Mouse (Mus musculus) left cerebral cortex, adult 18-20 months (tissue): ENCODE data around the gene Gm17304. TPM values are rescaled to one million over a fixed set of nuclear protein-coding genes. Genes with fewer than 3 reads are reported as not detected.

Experiments used
- DNase-seq, 2 experiments: peaks; one replicate each; pipeline ENCODE4 v3.0.0; 2021 to 2022; ENCODE audit warnings: low spot score in 2 of 2, mixed read lengths in 1 of 2
- total RNA-seq, 2 experiments: library from RNA; stranded (reverse); gene quantifications; 2 replicates each; pipeline ENCODE4 v1.2.3; 2021

Gm17304 gene
- total RNA-seq, 2 experiments from 2014 or later: not detected

DNA sequence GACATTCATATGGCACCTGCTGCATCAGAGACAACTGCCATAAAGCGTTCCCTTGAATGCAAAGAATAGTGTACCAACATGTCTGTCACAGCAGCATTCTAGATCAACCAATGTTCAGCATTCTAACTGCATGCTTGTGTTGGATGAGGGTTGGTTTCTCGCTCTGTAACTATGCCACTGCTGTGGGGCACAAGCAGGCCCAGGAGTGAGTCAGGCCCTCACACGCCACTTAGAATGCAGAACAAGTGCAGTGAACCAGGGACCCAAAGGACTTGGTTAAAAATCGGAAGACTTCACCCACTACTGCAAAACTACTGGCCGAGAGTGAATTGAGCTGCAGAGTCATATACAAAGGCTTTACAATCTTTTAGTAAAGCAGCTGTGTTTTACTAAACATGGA, 13.3 kb downstream of the Gm17304 start:
- DNase-seq: no peak

DNA sequence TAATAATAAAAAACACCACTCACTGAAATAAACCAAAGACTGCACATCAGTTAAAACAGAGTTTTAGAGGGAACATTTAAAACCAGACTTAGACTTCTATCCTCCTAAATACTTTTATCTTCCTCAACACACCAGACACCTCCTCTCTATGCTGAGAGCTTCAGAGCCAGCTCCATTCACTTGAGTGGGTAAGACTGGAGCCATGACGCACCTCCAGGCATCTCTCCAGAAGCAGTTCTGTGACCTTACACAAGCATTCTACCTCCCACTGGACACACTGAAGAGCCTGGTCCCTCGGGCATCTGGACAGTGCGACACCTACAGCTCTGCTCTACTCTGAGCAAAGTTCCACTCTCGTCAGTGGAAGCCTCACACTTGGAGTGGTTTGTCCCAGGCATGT, 14.4 kb downstream of the Gm17304 start:
- peak; percentile 17 to 29 for DNase-seq

DNA sequence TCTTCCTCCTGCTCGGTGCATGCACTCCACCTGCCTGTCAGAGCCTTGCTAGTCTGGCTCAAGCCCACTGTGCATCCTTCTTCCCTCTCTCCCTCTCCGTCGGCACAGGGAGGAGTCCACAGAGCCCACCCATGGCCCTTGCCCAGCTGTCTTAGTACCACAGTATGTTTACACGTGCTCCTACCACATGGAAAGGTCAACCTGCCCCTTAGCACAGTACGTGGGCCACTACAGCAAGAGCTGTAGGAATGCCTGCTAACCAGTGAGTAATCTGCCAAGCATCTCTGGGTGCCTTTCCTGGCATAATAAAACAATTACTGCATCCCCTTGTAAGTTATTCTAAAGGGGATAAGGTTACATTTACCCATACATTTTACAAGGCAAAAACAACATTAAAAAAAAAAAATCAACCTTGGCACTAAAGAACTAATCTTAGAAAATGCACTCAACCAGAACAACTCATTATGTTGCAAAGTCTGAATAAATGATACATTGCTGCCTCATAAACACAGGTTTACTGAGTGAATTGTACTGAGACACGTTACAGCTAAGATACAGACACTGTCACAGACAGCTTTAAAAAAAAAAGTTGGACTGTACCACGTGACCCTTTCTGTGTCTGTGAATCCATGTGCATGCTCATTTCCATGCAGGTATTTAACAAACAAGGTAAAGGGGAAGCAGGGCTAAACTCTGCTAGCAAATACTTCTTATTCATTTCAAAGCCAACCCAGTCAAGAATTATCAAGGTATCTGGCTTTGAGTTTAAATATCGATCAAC, 19.7 kb downstream of the Gm17304 start:
- no peak for DNase-seq

DNA sequence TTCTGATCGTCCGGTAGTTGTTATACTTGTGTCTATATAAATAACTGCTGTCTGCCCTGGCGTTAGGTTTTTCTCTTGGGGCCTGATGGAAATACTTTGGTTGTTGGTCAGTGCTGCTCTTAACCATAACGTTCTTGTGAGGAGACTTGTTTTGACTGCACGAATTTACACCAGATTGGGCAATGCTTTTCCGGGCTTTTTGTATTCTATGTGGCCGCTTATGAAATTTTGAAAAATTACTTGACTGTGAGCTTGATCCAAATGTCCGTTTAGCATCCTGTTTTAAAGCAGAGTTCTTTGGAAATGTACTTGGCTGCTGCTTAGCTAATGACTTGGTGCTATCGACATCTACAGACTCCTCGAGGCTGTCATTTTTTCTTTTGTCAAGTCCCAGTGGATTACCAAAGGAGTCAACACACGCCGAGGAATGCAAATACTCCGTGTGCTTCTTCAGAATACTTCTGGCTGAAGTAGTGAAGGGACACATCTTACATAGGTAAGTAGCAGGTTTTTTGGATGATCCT, 27.6 kb downstream of the Gm17304 start:
- no peak for DNase-seq

DNA sequence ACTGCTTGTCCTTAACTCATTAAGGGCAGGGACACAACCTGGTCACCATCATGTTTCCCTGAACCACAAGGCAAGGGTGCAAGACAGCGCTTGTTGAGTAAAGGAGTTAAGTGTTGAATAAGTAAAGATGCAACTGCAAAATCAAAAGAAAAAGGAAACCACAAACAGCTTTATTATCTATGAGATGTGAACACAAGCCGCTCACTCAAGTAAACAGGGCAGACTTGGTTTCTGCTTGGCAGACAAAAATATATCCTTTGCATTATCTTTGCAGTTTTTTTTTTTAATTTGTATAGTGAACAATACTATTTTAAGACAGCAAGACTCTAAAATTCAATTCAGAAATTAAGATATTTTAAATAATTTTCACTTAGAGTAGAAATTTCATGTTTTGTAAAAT, 30.7 kb downstream of the Gm17304 start:
- DNase-seq: no peak

DNA sequence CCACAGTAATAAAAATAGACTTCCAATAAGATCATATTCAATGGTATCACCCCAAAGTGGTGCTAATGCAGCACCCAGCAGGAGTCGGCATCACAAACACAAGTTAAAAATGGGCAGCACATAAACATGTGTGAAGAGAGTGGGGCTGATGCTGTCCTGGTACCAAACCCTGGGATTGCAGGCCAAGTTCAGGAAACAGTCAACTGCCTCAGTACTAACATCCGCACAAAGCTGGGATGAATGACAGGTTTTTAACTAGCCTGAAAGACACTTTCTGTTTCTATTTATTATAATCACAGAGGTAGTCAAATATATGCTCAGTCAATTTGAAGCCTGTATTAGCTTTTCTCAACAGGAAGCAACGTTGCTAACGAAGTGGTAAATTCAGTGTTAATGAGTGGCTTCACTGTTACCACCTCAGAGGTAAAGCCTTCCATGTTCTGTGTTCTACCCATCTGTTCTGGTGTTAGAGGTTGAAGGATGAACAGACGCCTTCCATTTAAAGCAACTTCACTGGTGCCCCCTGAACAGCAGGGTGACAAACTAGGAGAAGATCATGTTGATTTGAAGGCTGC, 31.4 kb downstream of the Gm17304 start:
- no peak for DNase-seq

DNA sequence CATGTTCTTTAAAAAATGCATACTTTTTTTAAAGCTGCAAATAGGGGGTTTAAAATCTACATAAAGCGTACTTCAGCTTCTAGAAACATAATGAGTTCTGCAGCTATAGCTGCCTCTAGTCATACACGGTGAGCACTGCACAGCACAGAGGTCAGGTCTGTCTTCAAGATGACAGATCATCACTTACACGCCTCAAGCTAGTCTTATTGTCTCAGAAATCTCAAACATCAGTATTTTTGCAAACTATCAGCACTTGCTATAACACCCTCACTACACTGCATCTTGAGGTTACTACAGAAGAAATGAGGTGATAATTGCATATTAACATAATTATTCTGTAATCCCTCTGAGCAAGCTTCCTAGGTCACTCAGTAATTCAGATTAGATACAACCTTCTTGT, 33.0 kb downstream of the Gm17304 start:
- no peak for DNase-seq

DNA sequence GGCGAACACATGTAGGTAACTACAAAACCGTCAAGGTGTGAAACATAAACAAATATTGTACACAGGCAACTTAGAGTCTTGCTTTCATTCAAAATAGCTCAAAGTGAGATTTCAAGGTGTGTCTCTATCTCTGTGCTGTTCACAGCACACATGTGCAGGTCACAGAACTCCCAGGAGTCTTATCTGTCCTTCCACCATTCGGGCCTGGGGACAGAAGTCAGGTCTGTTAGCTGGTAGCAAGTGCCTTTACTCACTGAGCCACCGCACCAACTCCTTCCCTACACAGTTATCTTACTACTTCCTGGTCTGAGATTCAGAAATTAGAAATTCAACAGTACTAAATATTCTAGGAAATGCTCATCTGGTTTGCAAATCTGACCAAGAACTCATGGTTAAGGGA, 34.5 kb downstream of the Gm17304 start:
- DNase-seq: no peak

DNA sequence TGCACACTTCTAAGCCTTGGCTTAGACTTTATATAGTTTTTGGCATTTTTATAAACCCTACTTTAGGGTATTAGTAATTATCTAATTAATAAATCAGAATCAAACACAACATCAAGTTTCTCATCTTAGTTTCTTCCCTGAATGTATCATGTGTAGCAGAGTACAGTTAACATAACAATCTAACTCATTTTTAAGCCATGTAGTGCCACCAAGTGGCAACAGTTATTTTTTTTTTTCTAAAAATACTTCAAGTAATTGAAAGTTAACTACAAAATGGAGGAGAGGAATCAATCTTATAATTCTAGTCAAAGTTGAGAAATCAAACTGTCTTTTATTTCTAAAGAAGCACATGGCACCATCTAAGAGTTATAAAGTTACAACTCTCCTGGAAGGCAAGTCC, 40.5 kb downstream of the Gm17304 start:
- no peak for DNase-seq

DNA sequence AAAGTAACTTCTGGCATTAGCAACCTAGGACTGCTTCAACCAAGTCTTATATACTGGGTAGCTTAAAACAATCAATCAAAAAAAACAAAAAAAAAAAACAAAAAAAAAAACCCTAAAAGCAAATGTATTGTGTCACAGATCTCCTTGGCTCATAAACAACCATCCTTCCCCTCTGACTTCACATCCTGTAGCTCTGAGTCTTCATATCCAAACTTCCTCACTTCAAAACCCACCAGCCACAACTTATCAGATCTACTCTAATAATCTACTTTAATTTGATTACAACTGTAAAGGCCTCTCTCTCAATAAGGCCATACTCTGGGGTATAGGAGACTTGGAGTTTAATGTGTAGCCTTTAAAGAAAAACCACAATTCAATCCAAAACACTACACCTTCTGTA, 41.1 kb downstream of the Gm17304 start:
- no peak for DNase-seq

DNA sequence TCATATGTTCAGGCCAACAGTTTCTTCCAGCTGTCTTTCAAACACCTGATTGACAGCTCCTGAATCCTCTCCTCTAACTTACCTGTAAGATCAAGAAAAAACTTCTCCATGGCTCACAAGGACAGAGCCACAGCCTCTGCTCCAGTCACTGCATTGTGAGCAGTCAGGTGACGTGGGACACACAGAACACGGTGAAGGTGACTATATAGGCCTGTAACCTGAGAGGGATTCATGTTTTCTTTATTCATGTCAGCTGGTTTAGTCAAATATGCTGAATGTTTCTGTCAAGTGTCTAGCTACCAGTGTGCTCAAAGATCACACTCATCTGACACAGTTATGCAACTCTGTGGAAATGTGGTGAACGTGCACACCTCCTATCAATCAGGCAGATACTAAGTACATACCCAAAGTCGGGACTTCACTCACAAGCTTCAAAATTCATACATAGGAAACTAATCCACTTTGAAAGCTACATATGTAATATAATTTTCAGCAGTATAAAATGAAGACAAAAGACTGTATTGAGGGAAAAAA, 43.4 kb downstream of the Gm17304 start:
- DNase-seq: no peak

DNA sequence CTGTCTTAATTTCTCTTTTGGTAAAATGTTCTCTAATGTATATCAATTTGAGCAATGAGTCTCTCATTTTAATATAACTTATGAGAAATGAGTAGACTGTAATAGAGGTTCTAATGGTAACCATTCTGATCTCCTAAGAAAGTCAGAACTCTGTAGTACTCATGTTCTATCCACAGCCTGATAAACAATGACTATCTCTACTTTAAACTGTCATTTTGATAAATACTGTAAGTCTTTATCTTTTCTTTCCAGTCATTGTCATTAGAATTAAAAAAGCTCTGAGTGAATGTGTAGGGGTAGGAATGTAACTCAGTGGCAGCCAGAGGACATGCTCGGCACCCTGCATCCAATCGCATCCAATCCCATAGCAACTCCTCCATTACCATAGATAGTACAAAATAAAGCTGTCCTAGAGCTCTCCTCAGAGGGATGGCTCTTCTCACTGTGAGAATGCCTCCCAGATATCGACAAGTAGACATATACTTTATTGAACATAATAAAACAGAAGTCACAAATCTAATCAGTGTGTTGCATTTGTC, 44.0 kb downstream of the Gm17304 start:
- DNase-seq: no peak

Other genes with a start within 250 kb of the Gm17304 start
- gene Barhl2, start 150.9 kb upstream of the Gm17304 start, total RNA-seq: 1 to 10 TPM in 1 of 2 experiments, under 1 TPM in 1; 0.72 to 1.0 TPM
- 100 to 1,000 TPM; 125 to 129 TPM for gene Zfp644, start 88.2 kb downstream of the Gm17304 start, total RNA-seq